Mouse (Mus musculus) macrophage (primary cell): ENCODE data around the gene Itgb3. TPM values are rescaled to one million over a fixed set of nuclear protein-coding genes. Genes with fewer than 3 reads are reported as not detected.
A peak's percentile ranks its signal among the peaks of the same experiment; 100 is the strongest.

Experiments
- H3K27ac ChIP-seq: fragments of 350-480 bp; formaldehyde crosslinking; 2 replicates; pipeline ENCODE4 v1.9.0; 2021
- H3K36me3 ChIP-seq: fragments of 350-480 bp; formaldehyde crosslinking; 2 replicates; pipeline ENCODE4 v1.9.0; 2021; ENCODE audit errors: inconsistent target
- H3K4me3 ChIP-seq: fragments of 350-480 bp; formaldehyde crosslinking; 2 replicates; pipeline ENCODE4 v1.9.0; 2021; ENCODE audit errors: inconsistent target
- H3K79me2 ChIP-seq: fragments of 350-480 bp; formaldehyde crosslinking; 2 replicates; pipeline ENCODE4 v1.9.0; 2021; ENCODE audit errors: inconsistent target
- WGBS: methylation state at CpG from one replicate; pipeline ENCODE4 v1.1.7; 2026; ENCODE audit warnings: inconsistent platforms; ENCODE audit not compliant: missing documents; 5-methylcytosine and 5-hydroxymethylcytosine counted together
- polyA plus RNA-seq: library from polyadenylated mRNA; stranded (reverse); fragments of 250-400 nt; gene quantifications from 3 replicates; pipeline ENCODE4 v1.2.4, GENCODE M21; 2018; ENCODE audit warnings: inconsistent platforms

Itgb3 gene
- polyA plus RNA-seq, 1 experiment from 2014 or later: 15.4 TPM

GRCm38 (mm10) chr11:104619084-104620022 is 11.6 kb downstream of the Itgb3 start:
- no peak overlapping the region for H3K4me3 ChIP-seq
- H3K27ac ChIP-seq: no peak overlapping the region
- 91% methylated on average over 13 of the region's 13 CpGs for WGBS

DNA sequence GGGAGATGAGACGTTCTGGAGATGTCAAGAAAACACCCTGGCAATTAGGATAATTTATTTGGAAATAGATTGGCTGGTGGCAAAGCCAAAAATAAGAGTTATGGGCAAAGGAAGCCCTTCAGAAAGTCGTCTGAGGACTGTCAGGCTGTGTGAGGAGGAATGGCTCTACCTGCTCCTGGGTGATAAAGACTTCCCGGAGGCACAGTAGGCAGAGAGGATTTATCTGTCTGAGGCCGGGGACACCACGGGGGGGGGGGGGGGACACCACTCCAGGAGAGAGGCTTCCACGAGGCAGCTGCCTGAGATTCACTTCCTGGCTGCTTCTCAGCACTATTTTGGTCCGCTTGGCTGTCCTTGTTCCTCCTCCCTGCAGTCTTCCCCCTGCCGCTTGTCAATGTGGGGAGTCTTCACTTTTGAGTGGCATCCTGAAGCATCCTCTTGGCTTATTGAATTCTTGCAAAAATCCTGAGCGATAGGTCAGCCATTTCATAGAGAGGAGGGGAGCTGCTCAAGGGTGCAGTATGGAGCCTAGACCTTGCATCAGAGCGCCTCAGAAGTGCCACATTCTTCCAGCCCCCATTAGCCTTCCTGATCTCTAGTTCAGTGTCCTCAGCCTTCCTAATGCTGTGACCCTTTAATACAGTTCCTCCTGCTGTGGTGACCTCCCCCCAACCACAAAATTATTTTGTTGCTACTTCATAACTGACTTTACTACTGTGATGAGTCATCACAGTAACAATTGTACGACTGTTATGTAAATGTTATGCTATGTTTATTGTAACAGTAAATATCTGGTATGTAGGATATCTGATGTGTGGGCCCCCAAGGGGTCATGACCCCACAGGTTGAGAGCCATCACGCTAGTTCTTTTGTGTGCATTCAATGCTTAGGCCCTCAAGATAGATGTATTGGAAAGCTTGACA is 14.5 kb downstream of the Itgb3 start:
- Histone ChIP-seq H3K79me2 (no peaks in the 10 kb centered on the region), H3K27ac (no peak overlapping the region), H3K36me3 (no peaks in the 10 kb centered on the region), H3K4me3 (no peak overlapping the region)
- WGBS: 34% methylated on average over 12 of the region's 12 CpGs

More at GRCm38 (mm10) chr11:104619084-104620022, 11.6 kb downstream of the Itgb3 start:
- no peaks in the 10 kb centered on the region for H3K79me2 ChIP-seq
- no peaks in the 10 kb centered on the region for H3K36me3 ChIP-seq

GRCm38 (mm10) chr11:104624791-104625391 is 17.1 kb downstream of the Itgb3 start:
- Histone ChIP-seq H3K4me3 (no peak overlapping the region), H3K36me3 (no peaks in the 10 kb centered on the region), H3K27ac (no peak overlapping the region), H3K79me2 (no peaks in the 10 kb centered on the region)
- WGBS: 70% methylated on average over 6 of the region's 6 CpGs

- 86% methylated on average over 12 of the region's 12 CpGs for WGBS
- Histone ChIP-seq H3K79me2 (no peaks in the 10 kb centered on the region), H3K27ac (no peak overlapping the region), H3K36me3 (no peaks in the 10 kb centered on the region), H3K4me3 (no peak overlapping the region)
Measured at GRCm38 (mm10) chr11:104625453-104626402, 17.9 kb downstream of the Itgb3 start.

DNA sequence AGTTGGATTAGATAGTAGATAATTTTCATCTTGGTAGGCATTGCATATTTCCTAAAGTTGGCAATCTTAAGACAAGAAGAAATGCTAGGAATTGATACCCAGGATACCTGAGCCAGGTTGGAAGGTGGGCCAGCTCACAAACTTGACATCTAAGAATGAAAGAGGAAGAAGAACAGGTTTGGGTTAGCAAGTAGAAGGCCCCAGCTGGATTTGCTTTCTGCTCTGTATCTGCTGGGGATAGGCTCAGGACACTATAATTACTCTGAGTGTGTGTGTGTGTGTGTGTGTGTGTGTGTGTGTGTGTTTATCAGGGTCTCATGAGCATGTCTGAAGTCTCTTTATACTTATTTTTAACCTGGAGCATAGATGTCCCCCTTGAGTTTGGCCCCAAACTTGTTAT is 18.8 kb downstream of the Itgb3 start:
- no peak overlapping the region for H3K4me3 ChIP-seq

DNA sequence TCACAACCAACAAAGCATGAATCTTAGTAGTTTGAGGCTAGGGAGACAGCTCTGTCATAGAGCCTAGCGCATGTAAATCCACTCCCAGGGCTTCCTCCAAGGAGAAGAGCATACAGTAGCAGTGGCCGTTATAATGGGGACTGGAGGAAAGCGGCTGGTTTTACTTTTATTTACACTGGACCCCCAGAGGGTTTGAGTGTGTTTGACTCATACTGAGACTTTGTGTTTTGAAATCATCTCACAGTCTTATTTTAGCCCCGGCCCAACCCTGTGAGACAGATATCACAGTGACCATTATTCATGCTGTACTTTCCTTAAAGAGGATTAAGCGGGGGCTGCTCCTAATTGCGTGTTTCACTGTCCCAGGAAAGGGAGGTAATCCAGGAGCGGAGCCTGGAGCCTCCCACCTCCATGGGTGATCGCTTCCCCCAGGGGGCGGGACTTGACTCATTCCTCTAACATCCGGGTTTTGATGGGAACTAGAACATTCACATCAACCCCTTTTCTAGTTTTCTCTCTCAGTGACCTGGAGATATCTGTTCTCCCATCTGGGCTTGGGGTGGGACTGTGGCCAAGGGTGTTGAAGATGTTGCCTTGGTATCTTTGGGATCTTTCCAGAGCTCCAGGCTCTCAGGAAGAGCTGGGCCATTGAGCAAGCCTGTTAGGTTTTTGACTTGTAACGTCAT is 20.0 kb downstream of the Itgb3 start:
- 87% methylated on average over 11 of the region's 11 CpGs for WGBS
- H3K4me3 ChIP-seq: no peak overlapping the region
- no peaks in the 10 kb centered on the region for H3K36me3 ChIP-seq
- no peaks in the 10 kb centered on the region for H3K79me2 ChIP-seq
- no peak overlapping the region for H3K27ac ChIP-seq

More for the DNA sequence above, 18.8 kb downstream of the Itgb3 start:
- no peaks in the 10 kb centered on the region for H3K79me2 ChIP-seq
- no peak overlapping the region for H3K27ac ChIP-seq
- H3K36me3 ChIP-seq: no peaks in the 10 kb centered on the region

DNA sequence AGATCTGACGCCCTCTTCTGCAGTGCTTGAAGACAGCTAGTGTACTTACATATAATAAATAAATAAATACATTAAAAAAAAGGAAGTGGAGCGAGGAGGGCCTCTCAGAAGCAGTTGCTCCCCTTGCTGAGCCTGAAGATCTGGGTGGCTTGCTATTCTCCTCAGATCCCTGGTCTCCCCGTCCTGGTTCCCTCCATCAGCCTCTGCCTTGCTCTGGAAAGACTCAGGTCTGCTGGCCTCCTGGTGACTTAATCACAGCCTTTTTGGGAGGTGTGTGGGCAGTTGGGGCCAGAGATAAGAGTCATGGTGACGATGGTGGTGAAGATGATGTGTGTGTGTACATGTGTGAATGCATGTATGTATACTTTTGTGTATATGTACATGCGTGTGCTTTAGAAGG is 20.8 kb downstream of the Itgb3 start:
- no peaks in the 10 kb centered on the region for H3K36me3 ChIP-seq
- no peak overlapping the region for H3K4me3 ChIP-seq
- 71% methylated on average over 4 of the region's 5 CpGs for WGBS
- H3K27ac ChIP-seq: no peak overlapping the region
- H3K79me2 ChIP-seq: no peaks in the 10 kb centered on the region

- H3K36me3 ChIP-seq: no peaks in the 10 kb centered on the region
- WGBS: 46% methylated on average over 7 of the region's 7 CpGs
- H3K27ac ChIP-seq: no peak overlapping the region
- H3K79me2 ChIP-seq: no peaks in the 10 kb centered on the region
- no peak overlapping the region for H3K4me3 ChIP-seq
Measured at GRCm38 (mm10) chr11:104630185-104630835, 22.5 kb downstream of the Itgb3 start.

- no CpG with 5 or more reads among the region's 1 CpGs for WGBS
- Histone ChIP-seq H3K36me3 (no peaks in the 10 kb centered on the region), H3K4me3 (no peak overlapping the region), H3K79me2 (no peaks in the 10 kb centered on the region), H3K27ac (no peak overlapping the region)
Measured at GRCm38 (mm10) chr11:104631306-104631705, 23.5 kb downstream of the Itgb3 start.

DNA sequence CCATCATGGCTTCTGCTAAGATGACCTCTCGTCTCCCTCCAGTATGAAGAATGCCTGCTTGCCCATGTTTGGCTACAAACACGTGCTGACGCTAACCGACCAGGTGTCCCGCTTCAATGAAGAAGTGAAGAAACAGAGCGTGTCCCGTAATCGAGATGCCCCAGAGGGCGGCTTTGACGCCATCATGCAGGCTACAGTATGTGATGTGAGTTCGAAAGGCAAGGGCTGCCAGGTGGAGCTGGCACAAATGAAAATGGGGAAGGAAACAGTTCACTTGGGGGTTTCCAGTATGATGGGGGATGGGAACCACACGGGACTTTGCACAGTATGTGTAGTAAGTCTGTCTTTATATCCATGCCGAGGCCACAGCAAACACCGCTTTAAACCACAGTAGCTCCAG is 29.2 kb downstream of the Itgb3 start:
- no peaks in the 10 kb centered on the region for H3K36me3 ChIP-seq
- no peak overlapping the region for H3K4me3 ChIP-seq
- H3K79me2 ChIP-seq: no peaks in the 10 kb centered on the region
- H3K27ac ChIP-seq: no peak overlapping the region
- 59% methylated on average over 14 of the region's 14 CpGs for whole genome bisulfite sequencing

DNA sequence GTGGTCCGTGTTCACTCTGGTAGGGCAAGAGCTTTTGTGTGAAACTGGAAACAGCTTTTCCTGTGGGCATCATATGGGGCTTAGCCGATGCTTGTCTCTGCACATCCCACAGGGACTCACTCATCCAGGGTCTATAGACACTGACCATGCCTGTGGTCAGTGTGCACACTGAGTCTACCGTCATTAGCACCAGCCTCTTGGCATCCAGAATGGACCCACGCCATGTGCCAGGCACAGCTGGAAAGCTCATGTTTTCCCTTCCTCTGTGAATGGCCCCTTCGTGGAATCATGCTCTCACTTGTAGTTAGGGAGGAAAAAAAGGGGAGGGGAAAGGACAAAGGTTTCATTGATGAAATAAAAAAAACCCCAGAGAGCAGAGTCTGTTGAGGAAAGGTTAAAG is 30.2 kb downstream of the Itgb3 start:
- Histone ChIP-seq H3K79me2 (no peaks in the 10 kb centered on the region), H3K27ac (no peak overlapping the region), H3K4me3 (no peak overlapping the region), H3K36me3 (no peaks in the 10 kb centered on the region)
- 87% methylated on average over 4 of the region's 5 CpGs for WGBS

DNA sequence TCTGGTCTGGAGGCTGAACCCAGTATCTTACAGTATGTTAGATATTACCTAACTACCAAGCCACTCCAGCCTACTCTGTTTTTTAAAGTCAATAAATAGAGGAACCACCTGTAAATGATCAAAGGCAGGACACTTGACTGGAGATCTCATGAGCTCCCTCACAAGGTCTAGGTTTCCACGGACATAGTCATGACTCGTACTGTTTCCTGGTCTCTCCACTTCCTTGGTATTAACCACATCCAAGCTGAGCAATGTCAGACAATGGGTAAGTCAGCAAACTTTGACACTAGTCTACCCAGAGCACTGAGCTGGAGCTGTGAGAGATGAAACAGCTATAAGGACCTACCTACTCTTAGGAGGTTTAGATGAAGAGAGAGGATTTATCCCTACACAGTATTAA is 31.1 kb downstream of the Itgb3 start:
- Histone ChIP-seq H3K79me2 (no peaks in the 10 kb centered on the region), H3K27ac (0 out of 2 replicates have a peak overlapping the region, but pooled peaks have one; percentile 1), H3K36me3 (no peaks in the 10 kb centered on the region), H3K4me3 (no peak overlapping the region)
- 17% methylated on average over 2 of the region's 2 CpGs for WGBS

DNA sequence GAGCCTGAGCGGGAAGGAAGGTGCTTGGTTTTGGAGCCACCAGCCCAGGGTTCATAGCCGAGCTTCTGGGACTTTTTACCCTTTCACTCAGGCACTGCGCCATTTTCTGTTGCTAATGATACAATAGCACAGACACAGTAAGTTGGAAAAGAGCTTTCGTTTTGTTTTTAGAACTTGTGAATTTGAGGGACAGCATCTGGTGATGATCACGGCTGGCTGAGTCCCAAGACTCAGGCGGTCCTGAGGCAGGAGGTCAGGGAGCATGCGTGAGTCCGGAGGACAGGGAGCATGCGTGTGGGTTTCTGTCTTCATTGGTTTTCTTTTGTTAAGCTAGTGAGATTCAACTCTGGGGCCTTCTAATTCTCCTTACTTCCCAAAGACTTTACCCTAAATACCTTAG is 31.8 kb downstream of the Itgb3 start:
- Histone ChIP-seq H3K79me2 (no peaks in the 10 kb centered on the region), H3K27ac (no peak overlapping the region), H3K36me3 (no peaks in the 10 kb centered on the region), H3K4me3 (no peak overlapping the region)
- 99% methylated on average over 9 of the region's 9 CpGs for WGBS
